Mouse (Mus musculus) layer of hippocampus, adult 2 months (tissue): ENCODE data around the gene Mogs. TPM values are rescaled to one million over a fixed set of nuclear protein-coding genes. Genes with fewer than 3 reads are reported as not detected.

Experiments
- DNase-seq, 2 experiments: peaks; one replicate each; pipeline ENCODE4 v3.0.0; 2022; ENCODE audit warnings: low spot score in 2 of 2
- H3K27ac ChIP-seq: fragments of 200-600 bp; 2 replicates; pipeline ENCODE4 v1.8.1; 2022
- H3K4me3 ChIP-seq: fragments of 200-600 bp; 2 replicates; pipeline ENCODE4 v1.8.1; 2022; ENCODE audit warnings: mild to moderate bottlenecking
- CTCF ChIP-seq: fragments of 200-600 bp; conservative IDR thresholded peaks from 2 replicates; pipeline ENCODE4 v1.8.1; 2022; ENCODE audit warnings: antibody characterized with exemption, mild to moderate bottlenecking, moderate library complexity
- microRNA-seq, 2 experiments: library from miRNA; unstranded; fragments of <30 nt; microRNA quantifications; one replicate each; pipeline ENCODE4 v1.2.0; 2021
- total RNA-seq, 2 experiments: library from RNA; stranded (reverse); gene quantifications; 2 replicates each; pipeline ENCODE4 v1.2.3; 2021

Gene Mogs
- total RNA-seq, 2 experiments from 2014 or later = 24.0 to 26.4 TPM

GRCm38 (mm10) chr6:83166243-83166630, 50.9 kb downstream of the Mogs start:
- peak; percentile 57 for TF ChIP-seq CTCF
- no peak for DNase-seq
- peak overlapping the region; percentile 96 for H3K27ac ChIP-seq
- peak overlapping the region; percentile 92 for H3K4me3 ChIP-seq

Small RNA genes within 50 kb of the gene (microRNA-seq; reads per million reads assigned to microRNA genes)
- gene Mir3470a = 0 reads per million in 2 experiments

Other genes with a start within 250 kb of the Mogs start
- gene Sema4f, start 175.7 kb upstream of the Mogs start, total RNA-seq = 10 to 100 TPM; 41.0 to 44.0 TPM
- gene M1ap, start 168.6 kb upstream of the Mogs start, total RNA-seq = not detected
- 1 to 10 TPM; 3.2 to 3.3 TPM for gene Dok1, start 82.0 kb upstream of the Mogs start, total RNA-seq
- gene Loxl3, start 81.3 kb upstream of the Mogs start, total RNA-seq = 1 to 10 TPM; 2.4 to 3.5 TPM
- gene Aup1, start 61.0 kb upstream of the Mogs start, total RNA-seq = 100 to 1,000 TPM; 131 to 133 TPM
- gene Htra2, start 60.2 kb upstream of the Mogs start, total RNA-seq = 10 to 100 TPM; 52.9 to 54.5 TPM
- gene Dqx1, start 57.7 kb upstream of the Mogs start, total RNA-seq = under 1 TPM; 0.69 to 0.79 TPM
- not detected for gene Tlx2, start 45.2 kb upstream of the Mogs start, total RNA-seq
- 10 to 100 TPM; 36.3 to 37.5 TPM for gene Pcgf1, start 37.6 kb upstream of the Mogs start, total RNA-seq
- under 1 TPM in 1 of 2 experiments, not detected in 1; 0.86 TPM for gene Lbx2, start 29.1 kb upstream of the Mogs start, total RNA-seq
- gene Ccdc142, start 13.9 kb upstream of the Mogs start, total RNA-seq = 1 to 10 TPM; 7.7 to 9.1 TPM
- gene Gm42688, start 13.9 kb upstream of the Mogs start, total RNA-seq = 1 to 10 TPM; 8.5 to 9.5 TPM
- gene Mrpl53, start 6.5 kb upstream of the Mogs start, total RNA-seq = 10 to 100 TPM; 64.9 to 67.4 TPM
- gene Wbp1, start 6.1 kb downstream of the Mogs start, total RNA-seq = 10 to 100 TPM; 55.9 to 56.1 TPM
- 10 to 100 TPM; 22.3 to 25.4 TPM for gene Ino80b, start 9.9 kb downstream of the Mogs start, total RNA-seq
- gene Rtkn, start 20.0 kb downstream of the Mogs start, total RNA-seq = 10 to 100 TPM; 80.0 to 84.0 TPM
- 10 to 100 TPM; 25.0 to 32.0 TPM for gene Wdr54, start 40.9 kb downstream of the Mogs start, total RNA-seq
- 10 to 100 TPM; 21.8 to 21.9 TPM for gene 1700003E16Rik, start 40.9 kb downstream of the Mogs start, total RNA-seq
- gene Dctn1, start 50.4 kb downstream of the Mogs start, total RNA-seq = 100 to 1,000 TPM; 400 to 422 TPM
- gene Slc4a5, start 104.3 kb downstream of the Mogs start, total RNA-seq = under 1 TPM; 0.44 to 0.98 TPM
- gene Mthfd2, start 210.4 kb downstream of the Mogs start, total RNA-seq = 1 to 10 TPM; 5.8 to 7.1 TPM
- 10 to 100 TPM; 16.2 to 22.2 TPM for gene Mob1a, start 210.5 kb downstream of the Mogs start, total RNA-seq
- 10 to 100 TPM; 46.0 to 49.4 TPM for gene Bola3, start 233.7 kb downstream of the Mogs start, total RNA-seq